Mouse (Mus musculus): ENCODE data around the gene Ddx43. TPM values are rescaled to one million over a fixed set of nuclear protein-coding genes. Genes with fewer than 3 reads are reported as not detected.
"Not testable (repeated sequence)": the region's sequence is repeated elsewhere in the genome, so short reads cannot be mapped to it uniquely, and the experiment has no call there.

Gene Ddx43
- total and polyA plus RNA-seq, 2 experiments from 2014 or later = not detected

DNA sequence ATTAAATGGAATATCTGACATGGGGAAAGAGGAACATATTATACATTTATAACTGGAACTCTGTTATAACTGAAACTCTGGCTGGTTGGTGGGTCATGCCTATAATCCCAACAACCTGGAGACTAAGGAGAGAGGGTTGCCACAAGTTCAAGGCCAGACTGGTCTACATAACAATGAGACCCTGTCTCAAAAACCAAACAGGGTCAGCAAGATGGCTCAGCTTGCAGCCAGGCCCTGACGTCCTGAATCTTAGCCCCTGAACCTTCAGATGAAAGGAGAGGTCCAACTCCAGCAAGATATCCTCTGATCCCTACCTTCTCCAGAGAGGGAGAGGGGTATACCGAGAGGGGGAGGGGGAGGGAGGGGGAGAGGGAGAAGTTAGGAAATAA lies 35.1 kb upstream of the Ddx43 start:
- no peak for ATAC-seq (ENCODE audit: insufficient read depth, low read depth)

DNA sequence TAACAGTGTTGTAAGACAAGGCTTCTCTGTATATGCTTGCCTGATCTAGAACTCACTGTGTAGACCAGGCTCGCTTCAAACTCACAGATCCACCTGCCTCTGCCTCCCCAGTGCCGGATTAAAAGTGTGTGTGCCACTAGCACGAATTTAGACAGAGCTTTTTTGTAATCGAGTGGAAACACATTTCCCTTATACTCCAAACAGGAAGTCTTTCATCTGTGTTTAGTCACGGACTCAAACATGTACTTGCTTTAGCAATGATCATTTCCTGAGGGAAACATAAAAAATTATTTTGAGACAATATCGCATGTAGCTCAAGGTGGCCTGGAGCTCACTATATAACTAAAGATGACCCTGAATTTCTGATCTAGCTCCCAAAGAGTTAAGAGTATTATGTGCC lies 32.2 kb upstream of the Ddx43 start:
- no peak overlapping the region for H3K4me2 ChIP-seq (ENCODE audit: low read depth, low read length)
- no peak for DNase-seq (ENCODE audit: low spot score)
- H3K27me3 ChIP-seq (ENCODE audit: control insufficient read depth, insufficient read depth, low read length) = no peaks in the 10 kb centered on the region
- no peaks in the 10 kb centered on the region for H3K4me1 ChIP-seq (ENCODE audit: control insufficient read depth, insufficient read depth)
- no peaks in the 10 kb centered on the region for H3K9me3 ChIP-seq (replicated peaks; ENCODE audit: control insufficient read depth, low read length)
- H3K27ac ChIP-seq (ENCODE audit: low read depth) = no peak overlapping the region
- no peak for ATAC-seq (ENCODE audit: insufficient read depth, low read depth)
- no peak overlapping the region for H3K4me3 ChIP-seq (ENCODE audit: low read depth, low read length)
- H3K36me3 ChIP-seq (replicated peaks; ENCODE audit: control insufficient read depth, insufficient read depth, low read length) = no peaks in the 10 kb centered on the region
- WGBS = 51% methylated on average over 6 of the region's 6 CpGs
- H3K9ac ChIP-seq (replicated peaks; ENCODE audit: low read depth, low read length) = no peak overlapping the region
- no peak for TF ChIP-seq EP300 (IDR thresholded peaks at IDR 0.05; ENCODE audit: low read depth)
- TF ChIP-seq CTCF (IDR thresholded peaks at IDR 0.05; ENCODE audit: low read depth) = no peak

More for the DNA sequence above, 35.1 kb upstream of the Ddx43 start:
- Histone ChIP-seq H3K27ac (ENCODE audit: low read depth) (no peak overlapping the region), H3K4me2 (ENCODE audit: low read depth, low read length) (no peak overlapping the region), H3K4me3 (ENCODE audit: low read depth, low read length) (no peak overlapping the region), H3K36me3 (replicated peaks; ENCODE audit: control insufficient read depth, insufficient read depth, low read length) (no peaks in the 10 kb centered on the region), H3K4me1 (ENCODE audit: control insufficient read depth, insufficient read depth) (no peaks in the 10 kb centered on the region), H3K9me3 (replicated peaks; ENCODE audit: control insufficient read depth, low read length) (no peaks in the 10 kb centered on the region), H3K9ac (replicated peaks; ENCODE audit: low read depth, low read length) (no peak overlapping the region), H3K27me3 (ENCODE audit: control insufficient read depth, insufficient read depth, low read length) (no peaks in the 10 kb centered on the region)
- WGBS = 39% methylated on average over 2 of the region's 2 CpGs
- DNase-seq (ENCODE audit: low spot score) = no peak
- no peak for TF ChIP-seq EP300 (IDR thresholded peaks at IDR 0.05; ENCODE audit: low read depth)
- TF ChIP-seq CTCF (IDR thresholded peaks at IDR 0.05; ENCODE audit: low read depth) = no peak

DNA sequence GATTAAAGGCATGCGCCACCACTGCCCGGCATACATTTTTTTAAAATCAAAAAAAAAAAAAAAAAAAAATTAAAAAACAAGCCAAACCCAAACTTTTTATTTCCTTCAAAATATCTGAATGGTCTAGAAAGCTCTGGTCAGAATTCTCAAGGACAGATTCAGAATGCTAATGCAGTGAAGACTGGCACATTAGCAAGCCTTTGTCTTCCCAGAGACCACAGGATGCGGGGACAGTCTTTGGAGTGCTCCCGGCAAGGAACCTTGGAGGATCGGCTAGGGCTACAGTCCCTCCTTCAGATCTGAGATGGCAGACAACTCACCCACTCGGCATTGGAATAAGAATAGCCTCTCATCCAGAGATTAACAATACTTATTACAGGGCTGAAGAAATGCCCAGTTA lies 30.9 kb upstream of the Ddx43 start:
- 87% methylated on average over 6 of the region's 6 CpGs for WGBS
- no peak for ATAC-seq (ENCODE audit: insufficient read depth, low read depth)
- Histone ChIP-seq H3K4me1 (ENCODE audit: control insufficient read depth, insufficient read depth) (no peaks in the 10 kb centered on the region), H3K9ac (replicated peaks; ENCODE audit: low read depth, low read length) (no peak overlapping the region), H3K27ac (ENCODE audit: low read depth) (no peak overlapping the region), H3K36me3 (replicated peaks; ENCODE audit: control insufficient read depth, insufficient read depth, low read length) (no peaks in the 10 kb centered on the region), H3K4me3 (ENCODE audit: low read depth, low read length) (no peak overlapping the region), H3K9me3 (replicated peaks; ENCODE audit: control insufficient read depth, low read length) (no peaks in the 10 kb centered on the region), H3K27me3 (ENCODE audit: control insufficient read depth, insufficient read depth, low read length) (no peaks in the 10 kb centered on the region), H3K4me2 (ENCODE audit: low read depth, low read length) (no peak overlapping the region)
- TF ChIP-seq EP300 (IDR thresholded peaks at IDR 0.05; ENCODE audit: low read depth) (no peak), CTCF (IDR thresholded peaks at IDR 0.05; ENCODE audit: low read depth) (no peak)
- DNase-seq (ENCODE audit: low spot score) = no peak

DNA sequence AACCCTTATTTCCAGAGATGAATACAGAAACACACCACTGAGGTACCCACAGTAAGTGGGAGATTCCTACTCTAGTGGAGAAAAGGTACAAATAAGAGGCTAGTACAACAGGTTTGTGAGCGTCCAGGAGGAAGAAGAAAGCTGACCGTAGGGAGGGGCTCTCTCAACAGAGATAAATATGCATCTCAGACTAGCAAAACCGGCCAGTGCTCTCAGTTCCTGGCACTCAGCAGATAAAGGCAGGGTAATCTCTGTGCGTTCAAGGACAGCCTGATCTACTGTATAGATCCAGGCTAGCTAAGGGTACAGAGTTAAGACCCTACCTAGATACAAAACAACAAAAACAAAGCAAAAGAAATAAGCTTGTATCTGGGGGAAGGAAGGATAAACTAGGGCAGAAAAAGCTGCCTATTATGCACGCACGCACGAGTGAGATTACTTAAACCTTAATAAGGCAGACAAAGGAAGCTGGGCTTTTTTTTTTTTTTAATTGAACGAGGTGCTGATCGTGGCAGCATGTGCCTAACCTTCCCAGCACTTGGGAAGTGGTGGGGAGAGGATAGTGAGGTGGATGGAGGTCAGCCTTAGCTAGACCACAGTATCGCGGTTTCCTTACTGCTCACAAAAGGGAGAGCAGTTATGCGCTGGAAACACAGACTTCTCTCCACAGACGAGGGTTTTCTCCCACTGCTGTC lies 29.6 kb upstream of the Ddx43 start:
- Histone ChIP-seq H3K27me3 (ENCODE audit: control insufficient read depth, insufficient read depth, low read length) (no peaks in the 10 kb centered on the region), H3K9ac (replicated peaks; ENCODE audit: low read depth, low read length) (no peak overlapping the region), H3K9me3 (replicated peaks; ENCODE audit: control insufficient read depth, low read length) (no peaks in the 10 kb centered on the region), H3K27ac (ENCODE audit: low read depth) (no peak overlapping the region), H3K4me1 (ENCODE audit: control insufficient read depth, insufficient read depth) (no peaks in the 10 kb centered on the region), H3K4me2 (ENCODE audit: low read depth, low read length) (no peak overlapping the region), H3K36me3 (replicated peaks; ENCODE audit: control insufficient read depth, insufficient read depth, low read length) (no peaks in the 10 kb centered on the region), H3K4me3 (ENCODE audit: low read depth, low read length) (no peak overlapping the region)
- WGBS = 57% methylated on average over 13 of the region's 13 CpGs
- TF ChIP-seq CTCF (IDR thresholded peaks at IDR 0.05; ENCODE audit: low read depth) (no peak), EP300 (IDR thresholded peaks at IDR 0.05; ENCODE audit: low read depth) (no peak)
- ATAC-seq (ENCODE audit: insufficient read depth, low read depth) (no peak), DNase-seq (ENCODE audit: low spot score) (no peak)

DNA sequence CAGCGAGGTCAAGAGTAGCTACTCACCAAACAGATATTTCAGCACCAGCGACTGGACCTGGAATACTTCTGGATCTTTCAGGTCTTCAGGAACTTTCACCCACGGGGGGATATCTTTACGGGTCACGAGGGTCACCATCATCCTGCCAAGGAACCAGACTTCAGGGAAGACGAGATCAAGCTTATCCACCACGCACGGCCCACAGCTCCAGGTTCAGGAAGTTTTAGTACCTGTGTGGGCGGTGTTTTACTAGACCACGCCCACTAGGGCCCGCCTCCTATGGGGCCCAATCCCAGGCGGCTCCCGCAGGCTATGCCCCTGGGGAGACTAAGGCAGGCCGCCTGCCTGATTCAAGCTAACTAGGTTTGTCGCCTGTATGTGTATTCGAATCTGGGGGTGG lies 27.6 kb upstream of the Ddx43 start, which contains the start of gene Dppa5a:
Dppa5a (minus strand) TSS at position 219 of the 400 bp plus-strand sequence.
- not testable (repeated sequence) for H3K9me3 ChIP-seq (replicated peaks; ENCODE audit: control insufficient read depth, low read length); H3K4me3 ChIP-seq (ENCODE audit: low read depth, low read length); ATAC-seq (ENCODE audit: insufficient read depth, low read depth); DNase-seq (ENCODE audit: low spot score); H3K27me3 ChIP-seq (ENCODE audit: control insufficient read depth, insufficient read depth, low read length); H3K27ac ChIP-seq (ENCODE audit: low read depth); H3K4me1 ChIP-seq (ENCODE audit: control insufficient read depth, insufficient read depth); H3K4me2 ChIP-seq (ENCODE audit: low read depth, low read length); H3K9ac ChIP-seq (replicated peaks; ENCODE audit: low read depth, low read length); H3K36me3 ChIP-seq (replicated peaks; ENCODE audit: control insufficient read depth, insufficient read depth, low read length)
- 86% methylated on average over 16 of the region's 16 CpGs for WGBS

DNA sequence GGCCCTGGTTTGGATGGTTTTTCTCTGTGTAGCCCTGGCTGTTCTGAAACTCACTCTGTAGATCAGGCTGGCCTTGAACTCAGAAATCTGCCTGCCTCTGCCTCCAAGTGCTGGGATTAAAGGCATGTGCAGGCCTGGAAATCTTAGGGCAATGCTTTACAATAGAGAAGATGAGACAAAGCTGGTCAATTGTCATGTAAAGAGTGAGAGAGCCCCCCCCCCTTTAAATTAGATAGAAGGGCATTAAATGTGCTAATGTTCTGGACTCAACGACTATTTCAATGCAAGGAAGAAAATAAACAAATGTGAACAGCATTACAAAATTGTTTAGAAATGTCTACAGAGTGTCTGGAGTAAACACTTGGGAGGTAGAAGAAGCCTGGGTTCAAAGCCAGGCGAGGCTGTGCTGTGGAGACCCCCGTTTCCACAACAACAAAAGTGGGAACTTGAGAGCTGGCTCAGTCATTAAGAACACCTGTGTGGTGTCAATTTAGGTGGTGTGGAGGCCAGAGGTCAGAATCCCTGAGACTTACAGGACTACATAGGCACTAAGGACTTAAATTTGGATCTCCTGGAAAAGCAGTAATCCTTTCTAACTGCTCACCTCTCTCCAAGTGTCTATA lies 26.8 kb upstream of the Ddx43 start:
- ATAC-seq (ENCODE audit: insufficient read depth, low read depth) = no peak

More for the DNA sequence above, 26.8 kb upstream of the Ddx43 start:
- WGBS = 72% methylated on average over 3 of the region's 3 CpGs
- Histone ChIP-seq H3K9me3 (replicated peaks; ENCODE audit: control insufficient read depth, low read length) (no peaks in the 10 kb centered on the region), H3K27me3 (ENCODE audit: control insufficient read depth, insufficient read depth, low read length) (no peaks in the 10 kb centered on the region), H3K36me3 (replicated peaks; ENCODE audit: control insufficient read depth, insufficient read depth, low read length) (no peaks in the 10 kb centered on the region), H3K27ac (ENCODE audit: low read depth) (no peak overlapping the region), H3K4me2 (ENCODE audit: low read depth, low read length) (no peak overlapping the region), H3K4me3 (ENCODE audit: low read depth, low read length) (no peak overlapping the region), H3K9ac (replicated peaks; ENCODE audit: low read depth, low read length) (no peak overlapping the region), H3K4me1 (ENCODE audit: control insufficient read depth, insufficient read depth) (no peaks in the 10 kb centered on the region)
- no peak for DNase-seq (ENCODE audit: low spot score)
- TF ChIP-seq CTCF (IDR thresholded peaks at IDR 0.05; ENCODE audit: low read depth) (no peak), EP300 (IDR thresholded peaks at IDR 0.05; ENCODE audit: low read depth) (no peak)
